Mouse (Mus musculus) forebrain, postnatal 0 days (tissue): ENCODE measurements around the gene Nars2. TPM values are rescaled to one million over a fixed set of nuclear protein-coding genes. Genes with fewer than 3 reads are reported as not detected.

Experiments used
- ATAC-seq: fragments of 200-750 bp; cut with Nextera tagmentation; 2 replicates; pipeline ENCODE4 v1.8.0; 2017; ENCODE audit warnings: mild to moderate bottlenecking, moderate library complexity
- DNase-seq: peaks from one replicate; pipeline ENCODE4 v3.0.0-alpha.2; 2015
- H3K27ac ChIP-seq: fragments of 300-500 bp; sonication (generic); 2 replicates; pipeline ENCODE4 v1.5.1; 2014; ENCODE audit warnings: low read depth, mild to moderate bottlenecking, antibody characterized with exemption, low read length, moderate library complexity, mixed read lengths
- H3K27me3 ChIP-seq: fragments of 300-500 bp; sonication (generic); 2 replicates; pipeline ENCODE4 v1.6.1; 2014; ENCODE audit warnings: mild to moderate bottlenecking, low read length, mixed read lengths; ENCODE audit not compliant: insufficient read depth
- H3K36me3 ChIP-seq: fragments of 300-500 bp; sonication (generic); 2 replicates; pipeline ENCODE4 v1.6.1; 2014; ENCODE audit warnings: mild to moderate bottlenecking, moderate library complexity; ENCODE audit not compliant: insufficient read depth
- H3K4me1 ChIP-seq: fragments of 300-500 bp; sonication (generic); 2 replicates; pipeline ENCODE4 v1.6.1; 2014; ENCODE audit warnings: antibody characterized with exemption; ENCODE audit not compliant: insufficient read depth
- H3K4me2 ChIP-seq: fragments of 300-500 bp; sonication (generic); 2 replicates; pipeline ENCODE4 v1.6.1; 2014; ENCODE audit warnings: low read depth, mild to moderate bottlenecking, moderate library complexity
- H3K4me3 ChIP-seq: fragments of 300-500 bp; sonication (generic); 2 replicates; pipeline ENCODE4 v1.5.1; 2014; ENCODE audit warnings: low read depth, low read length, mixed read lengths
- H3K9ac ChIP-seq: fragments of 300-500 bp; sonication (generic); 2 replicates; pipeline ENCODE4 v1.6.1; 2014; ENCODE audit warnings: mild to moderate bottlenecking
- H3K9me3 ChIP-seq: fragments of 300-500 bp; sonication (generic); 2 replicates; pipeline ENCODE4 v1.6.1; 2016; ENCODE audit warnings: low read length
- CTCF ChIP-seq: sonication (generic); IDR thresholded peaks from 2 replicates; pipeline ENCODE4 v1.5.1; 2016; ENCODE audit warnings: antibody characterized with exemption, control low read depth, low read depth
- WGBS: fragments of 180-500 bp; shearing (Covaris S2); extraction: QIAGEN DNeasy Blood & Tissue Kit; methylation state at CpG from one replicate; pipeline ENCODE4 v1.1.7; 2014; 5-methylcytosine and 5-hydroxymethylcytosine counted together
- polyA plus RNA-seq: library from polyadenylated mRNA; unstranded; fragments of >200 nt; fragmentation: Nextera tagmentation; extraction: Ambion mirVana; gene quantifications from 2 replicates; pipeline ENCODE4 v1.2.1, GENCODE M21; 2015
- total RNA-seq: library from RNA; depleted of rRNA; stranded (reverse); fragments of >200 nt; gene quantifications from 2 replicates; pipeline ENCODE4 v1.2.3, GENCODE M21; 2014

Nars2 gene
- total and polyA plus RNA-seq, 2 experiments from 2014 or later: 15.7 to 18.2 TPM

DNA sequence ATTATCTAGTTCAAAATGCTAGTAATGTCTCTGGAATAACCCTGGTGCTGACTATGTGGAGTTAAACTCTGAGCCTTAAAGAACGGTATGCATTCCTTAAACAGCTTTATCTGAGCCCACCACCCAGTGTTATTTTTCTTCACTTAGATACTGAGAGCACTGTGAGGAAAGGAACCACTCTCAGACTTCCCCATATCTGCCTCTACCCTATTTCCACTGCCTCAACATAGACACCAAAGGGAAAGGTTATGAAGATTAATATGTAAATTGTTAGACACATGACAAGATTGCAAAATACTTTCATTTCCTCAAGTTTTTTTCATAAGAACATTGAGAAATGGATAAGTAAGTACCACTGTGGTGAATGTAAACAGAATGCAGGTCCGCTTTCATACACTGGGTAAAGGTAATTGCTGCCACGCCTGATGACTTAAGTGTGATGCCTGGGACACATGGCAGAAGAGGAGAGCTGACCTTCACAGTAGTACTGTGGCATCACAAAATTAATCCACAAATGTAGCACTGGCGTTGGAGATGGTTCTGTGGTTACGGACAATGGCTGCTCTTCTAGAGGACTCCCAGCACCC, 75.6 kb downstream of the Nars2 start:
- H3K9ac ChIP-seq: no peak overlapping the region
- no peak for ATAC-seq
- no peaks in the 10 kb centered on the region for H3K4me1 ChIP-seq
- DNase-seq: no peak
- no peaks in the 10 kb centered on the region for H3K27me3 ChIP-seq
- TF ChIP-seq CTCF: no peak
- no peak overlapping the region for H3K4me2 ChIP-seq
- no peaks in the 10 kb centered on the region for H3K36me3 ChIP-seq
- 94% methylated on average over 5 of the region's 5 CpGs for WGBS
- no peaks in the 10 kb centered on the region for H3K9me3 ChIP-seq
- no peak overlapping the region for H3K4me3 ChIP-seq
- no peak overlapping the region for H3K27ac ChIP-seq

DNA sequence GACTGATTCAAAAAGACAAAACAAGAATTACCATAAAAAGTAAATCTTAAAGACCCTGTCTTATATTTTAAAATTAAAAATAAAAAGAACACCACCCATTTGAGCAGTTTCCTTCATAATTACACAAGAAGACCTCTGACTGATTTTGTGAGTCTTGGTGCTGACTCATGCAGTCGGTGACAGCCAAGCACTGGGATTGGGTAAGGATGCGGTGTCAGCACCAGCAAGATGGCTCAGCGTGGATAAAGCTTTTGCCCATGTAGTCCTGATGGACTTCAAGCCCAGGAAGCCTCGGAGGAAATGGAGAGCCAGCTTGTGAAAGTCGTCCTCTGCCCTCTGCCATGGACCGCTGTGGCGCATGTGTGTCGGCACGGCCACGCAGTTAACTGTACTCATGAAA, 77.8 kb downstream of the Nars2 start:
- H3K4me1 ChIP-seq: no peaks in the 10 kb centered on the region
- no peak overlapping the region for H3K27ac ChIP-seq
- no peaks in the 10 kb centered on the region for H3K27me3 ChIP-seq
- 93% methylated on average over 10 of the region's 10 CpGs for WGBS
- no peak overlapping the region for H3K9ac ChIP-seq
- H3K4me2 ChIP-seq: no peak overlapping the region
- TF ChIP-seq CTCF: no peak
- ATAC-seq: no peak
- DNase-seq: no peak
- no peak overlapping the region for H3K4me3 ChIP-seq
- H3K9me3 ChIP-seq: no peaks in the 10 kb centered on the region
- H3K36me3 ChIP-seq: no peaks in the 10 kb centered on the region

DNA sequence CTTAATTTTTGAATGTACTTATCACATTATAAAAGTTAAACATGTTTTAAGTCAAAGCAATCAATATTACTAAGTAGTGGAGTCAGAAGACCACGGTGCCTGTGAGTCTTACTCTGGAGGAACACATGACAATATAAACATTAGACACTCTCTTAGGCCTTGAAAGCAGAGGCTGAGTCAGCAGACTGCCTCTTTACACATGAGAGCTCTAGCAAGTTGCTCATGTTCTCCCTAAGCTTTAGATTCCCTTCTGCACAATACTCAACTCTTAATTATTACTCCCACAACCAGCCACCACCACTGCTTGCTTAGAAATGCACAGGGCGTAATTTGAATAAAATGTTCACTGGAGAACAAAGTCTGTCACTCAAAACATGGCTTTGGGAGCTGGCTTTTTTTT, 81.1 kb downstream of the Nars2 start:
- TF ChIP-seq CTCF: no peak
- H3K27me3 ChIP-seq: no peaks in the 10 kb centered on the region
- H3K9ac ChIP-seq: no peak overlapping the region
- H3K4me2 ChIP-seq: no peak overlapping the region
- ATAC-seq (no peak), DNase-seq (no peak)
- WGBS: 44% methylated on average over 2 of the region's 2 CpGs
- 0 out of 2 replicates have a peak, but pooled peaks cover 3% of the 10 kb centered on the region for H3K36me3 ChIP-seq
- H3K4me3 ChIP-seq: no peak overlapping the region
- H3K27ac ChIP-seq: no peak overlapping the region
- H3K4me1 ChIP-seq: no peaks in the 10 kb centered on the region
- no peaks in the 10 kb centered on the region for H3K9me3 ChIP-seq

DNA sequence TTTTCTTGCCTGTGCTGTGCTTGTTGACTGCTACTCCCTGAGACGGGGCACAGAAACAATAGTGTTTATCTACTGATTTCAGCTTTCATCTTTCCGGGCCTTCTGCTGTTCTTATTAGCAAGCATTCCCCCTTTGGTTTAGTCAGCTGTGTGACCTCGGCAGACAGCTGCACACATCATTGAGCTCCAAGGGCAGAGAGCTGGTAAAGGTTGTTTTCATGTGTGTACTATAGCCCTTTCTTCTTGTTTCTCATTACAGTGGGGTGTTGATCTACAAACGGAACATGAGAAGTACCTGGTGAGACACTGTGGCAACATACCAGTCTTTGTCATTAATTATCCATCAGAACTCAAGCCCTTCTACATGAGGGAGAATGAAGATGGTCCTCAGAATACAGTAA, 88.3 kb downstream of the Nars2 start:
- TF ChIP-seq CTCF: no peak
- ATAC-seq (no peak), DNase-seq (no peak)
- 71% methylated on average over 4 of the region's 4 CpGs for WGBS
- Histone ChIP-seq H3K27me3 (no peaks in the 10 kb centered on the region), H3K36me3 (peaks cover 17% of the 10 kb centered on the region), H3K4me2 (no peak overlapping the region), H3K4me1 (no peaks in the 10 kb centered on the region), H3K9ac (no peak overlapping the region), H3K27ac (no peak overlapping the region), H3K9me3 (no peaks in the 10 kb centered on the region), H3K4me3 (no peak overlapping the region)

DNA sequence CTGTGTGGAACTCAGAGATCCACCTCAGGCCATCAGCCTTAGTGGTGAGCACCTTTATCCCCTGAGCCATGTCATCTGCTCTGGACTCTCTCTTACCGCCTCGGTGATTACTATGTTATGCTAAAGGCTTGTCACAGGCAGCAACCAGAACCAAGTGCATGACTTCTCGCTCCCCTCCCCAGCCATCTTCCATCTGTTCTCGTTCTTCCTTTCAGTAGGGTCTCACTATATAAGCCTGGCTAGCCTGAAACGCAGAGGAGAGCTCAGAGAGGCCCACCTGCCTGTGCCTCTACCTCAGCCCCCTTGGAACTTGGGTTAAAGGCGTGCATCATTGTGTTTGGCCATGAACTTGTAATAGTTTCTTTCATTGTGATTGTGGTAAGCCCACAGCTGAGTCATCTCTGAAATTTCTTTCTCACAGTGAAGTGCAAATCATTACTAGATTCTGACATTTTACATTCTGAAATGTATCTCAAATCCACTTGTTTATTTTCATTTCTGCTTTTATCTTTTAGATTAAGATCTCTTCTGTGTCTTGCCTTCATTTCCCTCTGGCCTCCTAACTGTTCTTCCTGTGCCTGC, 90.7 kb downstream of the Nars2 start:
- H3K4me1 ChIP-seq: no peaks in the 10 kb centered on the region
- no peak overlapping the region for H3K27ac ChIP-seq
- no peak for TF ChIP-seq CTCF
- DNase-seq (no peak), ATAC-seq (no peak)
- peaks cover 13% of the 10 kb centered on the region for H3K36me3 ChIP-seq
- H3K9ac ChIP-seq: no peak overlapping the region
- WGBS: 91% methylated on average over 6 of the region's 6 CpGs
- no peaks in the 10 kb centered on the region for H3K27me3 ChIP-seq
- no peak overlapping the region for H3K4me2 ChIP-seq
- no peak overlapping the region for H3K4me3 ChIP-seq
- no peaks in the 10 kb centered on the region for H3K9me3 ChIP-seq

DNA sequence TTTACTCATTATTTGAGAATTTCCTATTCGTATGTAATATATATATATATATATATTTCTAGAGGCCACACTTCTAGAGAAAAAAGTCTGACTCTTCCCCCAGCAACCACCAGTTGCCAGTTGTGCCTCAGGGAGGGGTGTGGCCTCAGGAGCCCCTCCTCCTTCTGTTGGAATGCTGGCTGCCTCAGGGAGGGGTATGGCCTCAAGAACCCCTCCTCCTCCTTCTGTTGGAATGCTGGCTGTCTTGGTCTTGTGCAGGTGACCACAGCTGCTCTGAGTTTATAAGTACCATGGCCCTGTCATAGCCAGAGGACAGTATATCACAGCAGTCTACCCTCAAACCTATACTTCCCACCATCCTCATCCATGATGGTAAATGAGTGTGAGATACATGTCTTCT, 91.7 kb downstream of the Nars2 start:
- no peak for TF ChIP-seq CTCF
- Histone ChIP-seq H3K9me3 (no peaks in the 10 kb centered on the region), H3K4me2 (no peak overlapping the region), H3K9ac (no peak overlapping the region), H3K27ac (no peak overlapping the region), H3K36me3 (peaks cover 12% of the 10 kb centered on the region), H3K4me1 (no peaks in the 10 kb centered on the region), H3K27me3 (no peaks in the 10 kb centered on the region), H3K4me3 (no peak overlapping the region)
- no peak for DNase-seq
- 89% methylated on average over 1 of the region's 1 CpGs for WGBS
- no peak for ATAC-seq

DNA sequence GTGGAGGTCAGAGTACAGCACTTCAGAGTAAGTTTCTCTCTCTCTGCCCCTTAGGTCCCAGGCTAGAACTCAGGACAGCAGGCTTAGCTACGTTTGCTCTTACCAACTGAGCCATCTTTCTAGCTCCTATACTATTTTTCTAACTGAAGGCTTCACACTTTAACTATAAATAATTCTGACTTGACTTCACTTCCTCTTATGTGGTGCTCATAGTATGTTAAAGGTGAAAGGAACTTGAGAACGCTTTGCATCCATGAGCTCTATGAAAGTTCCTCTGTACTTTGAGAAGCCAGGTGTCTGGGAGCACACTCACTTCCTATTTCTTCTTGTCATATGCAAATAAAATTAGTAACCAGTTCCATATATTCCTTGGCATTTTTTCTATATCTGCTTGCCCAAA, 109.7 kb downstream of the Nars2 start:
- no peaks in the 10 kb centered on the region for H3K27me3 ChIP-seq

More for the DNA sequence above, 109.7 kb downstream of the Nars2 start:
- no peaks in the 10 kb centered on the region for H3K36me3 ChIP-seq
- no peak overlapping the region for H3K4me3 ChIP-seq
- H3K27ac ChIP-seq: no peak overlapping the region
- DNase-seq (no peak), ATAC-seq (no peak)
- no peaks in the 10 kb centered on the region for H3K4me1 ChIP-seq
- H3K9me3 ChIP-seq: no peaks in the 10 kb centered on the region
- H3K9ac ChIP-seq: no peak overlapping the region
- TF ChIP-seq CTCF: no peak
- WGBS: 96% methylated on average over 2 of the region's 2 CpGs
- H3K4me2 ChIP-seq: no peak overlapping the region
